Mouse (Mus musculus) gastrocnemius, adult 18-20 months (tissue): ENCODE data around the gene Zbtb14. TPM values are rescaled to one million over a fixed set of nuclear protein-coding genes. Genes with fewer than 3 reads are reported as not detected.

ENCODE experiments used
- DNase-seq: peaks from one replicate; pipeline ENCODE4 v3.0.0; 2021; ENCODE audit warnings: low spot score
- long read RNA-seq, 2 experiments: library from polyadenylated mRNA; stranded (forward); transcript quantifications; one replicate each; pipeline ENCODE4 v2.0.0; 2021
- total RNA-seq, 2 experiments: library from RNA; stranded (reverse); gene quantifications; 2 replicates each; pipeline ENCODE4 v1.2.3; 2021

Zbtb14 gene
- 1 to 10 TPM; 7.3 to 7.4 TPM for total RNA-seq
- long read RNA-seq, experiment 1, full-length matches to known transcripts, result 19 of 23 reads
- long read RNA-seq, experiment 1, partial matches to known transcripts, result 3 of 23 reads
- long read RNA-seq, experiment 1, other reads (novel, unspliced or antisense), result 1 of 23 reads
- long read RNA-seq, experiment 2, full-length matches to known transcripts, result 24 of 27 reads
- long read RNA-seq, experiment 2, partial matches to known transcripts, result 0 of 27 reads
- long read RNA-seq, experiment 2, other reads (novel, unspliced or antisense), result 3 of 27 reads

DNA sequence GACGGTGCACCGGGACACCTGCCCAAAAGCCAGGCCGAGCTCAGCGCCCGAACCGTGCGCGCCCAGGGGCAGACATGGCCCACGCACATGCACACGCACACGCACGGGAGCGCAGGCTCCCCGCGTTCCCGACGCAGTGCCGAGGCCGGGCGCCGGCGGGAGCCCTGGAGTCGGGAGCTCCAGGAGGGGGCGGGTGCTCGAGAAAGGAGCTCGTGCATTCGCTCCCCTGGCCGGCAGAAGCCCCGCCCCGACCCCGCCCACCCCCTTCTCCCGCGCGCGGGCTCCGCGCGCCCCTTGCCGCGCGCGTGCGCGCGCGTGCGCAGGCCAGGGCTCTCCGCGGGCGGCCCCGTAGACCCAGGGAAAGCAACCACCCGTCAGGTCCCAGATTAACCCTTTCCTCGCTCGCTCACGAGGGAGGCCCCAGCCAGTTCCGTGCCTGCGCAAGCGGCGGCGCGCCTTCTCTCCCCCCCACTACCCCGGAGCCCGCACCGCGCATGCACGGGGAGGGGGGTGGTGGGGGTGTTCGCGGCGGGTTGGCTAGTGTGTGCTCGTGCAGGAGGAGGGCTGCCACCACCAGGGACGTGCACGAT, at the start of gene Zbtb14:
Gene Zbtb14, plus strand, starts transcription at position 540 of the 590 bp plus-strand sequence.
- DNase-seq, result peak; percentile 94

DNA sequence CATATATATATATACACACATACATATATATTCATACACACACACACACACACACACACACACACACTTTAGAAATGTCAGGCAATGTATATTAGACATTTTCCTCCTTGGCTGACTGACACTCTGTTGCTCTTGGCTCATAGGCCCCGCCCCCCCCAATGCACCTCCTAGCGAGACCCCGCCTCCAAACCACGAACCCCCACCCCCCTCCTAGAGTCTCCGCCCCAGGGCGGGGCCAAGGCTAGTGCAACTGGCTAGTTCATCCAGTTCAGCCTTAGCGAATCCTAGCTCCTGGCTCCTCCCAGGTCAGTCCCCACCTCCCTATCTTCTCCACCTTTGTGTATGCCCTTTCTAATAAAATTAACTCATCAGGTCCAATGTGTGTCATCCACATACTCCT, 36.8 kb upstream of the Zbtb14 start:
- no peak for DNase-seq

DNA sequence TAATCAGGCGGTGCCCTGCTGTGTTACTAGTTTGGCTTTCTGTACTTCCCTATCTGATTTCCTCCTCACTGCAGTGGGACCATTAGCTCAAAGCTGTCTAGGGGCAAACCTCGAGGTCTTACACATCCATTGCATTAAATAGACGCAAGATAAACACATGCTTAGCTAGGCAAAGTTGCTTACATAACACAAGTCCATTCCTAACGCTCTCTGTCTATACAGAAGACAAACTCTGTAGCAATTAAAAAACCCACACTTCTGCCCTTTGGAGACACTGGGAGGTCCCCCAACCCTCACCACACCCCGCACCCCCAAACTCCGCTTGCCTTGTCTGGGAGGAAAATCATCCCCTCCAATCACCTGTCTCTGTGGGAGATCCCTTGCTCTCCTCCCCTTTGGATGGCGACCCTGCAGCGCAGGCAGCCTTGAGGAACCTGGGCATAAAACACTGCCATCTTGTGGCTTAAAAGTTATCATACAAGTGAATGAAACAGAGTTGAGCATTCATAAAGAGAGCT, 33.8 kb upstream of the Zbtb14 start:
- peak; percentile 7 for DNase-seq

DNA sequence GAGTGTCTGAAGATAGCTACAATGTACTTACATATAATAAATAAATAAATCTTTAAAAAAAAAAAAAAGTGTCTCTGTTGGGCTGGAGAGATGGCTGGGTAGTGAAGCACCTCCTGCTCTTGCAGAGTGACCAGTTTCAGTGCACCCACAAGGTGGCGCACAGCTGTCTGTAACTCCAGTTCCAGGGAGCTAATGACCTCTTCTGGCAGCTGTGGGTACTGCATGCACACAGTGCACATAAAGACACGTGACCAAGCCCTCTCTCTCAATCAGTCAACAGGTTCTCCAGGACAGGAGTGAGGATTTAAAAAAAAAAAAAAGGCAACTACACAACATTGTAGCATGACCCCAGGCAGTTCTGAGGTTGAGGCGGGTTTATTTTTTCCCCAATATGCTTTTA, 17.8 kb upstream of the Zbtb14 start:
- no peak for DNase-seq

DNA sequence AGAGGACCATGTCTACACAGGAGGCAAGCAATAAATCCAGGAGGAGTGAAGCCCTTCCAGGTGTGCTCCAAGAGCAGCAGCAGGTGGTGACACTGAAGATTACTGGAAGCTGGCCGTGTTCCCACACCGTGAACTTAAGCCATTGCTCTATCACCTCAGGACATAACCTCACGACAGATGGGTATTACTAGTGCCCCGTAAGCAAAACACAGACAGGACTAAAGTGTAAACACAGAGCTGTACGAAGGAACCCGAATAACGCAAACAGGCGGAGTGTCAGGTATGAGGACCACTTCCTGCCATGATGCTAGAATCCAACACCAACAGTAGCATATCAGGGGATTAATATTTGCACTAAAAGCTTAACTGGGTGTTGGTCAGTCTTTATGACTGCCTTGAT, 2.0 kb upstream of the Zbtb14 start:
- no peak for DNase-seq

DNA sequence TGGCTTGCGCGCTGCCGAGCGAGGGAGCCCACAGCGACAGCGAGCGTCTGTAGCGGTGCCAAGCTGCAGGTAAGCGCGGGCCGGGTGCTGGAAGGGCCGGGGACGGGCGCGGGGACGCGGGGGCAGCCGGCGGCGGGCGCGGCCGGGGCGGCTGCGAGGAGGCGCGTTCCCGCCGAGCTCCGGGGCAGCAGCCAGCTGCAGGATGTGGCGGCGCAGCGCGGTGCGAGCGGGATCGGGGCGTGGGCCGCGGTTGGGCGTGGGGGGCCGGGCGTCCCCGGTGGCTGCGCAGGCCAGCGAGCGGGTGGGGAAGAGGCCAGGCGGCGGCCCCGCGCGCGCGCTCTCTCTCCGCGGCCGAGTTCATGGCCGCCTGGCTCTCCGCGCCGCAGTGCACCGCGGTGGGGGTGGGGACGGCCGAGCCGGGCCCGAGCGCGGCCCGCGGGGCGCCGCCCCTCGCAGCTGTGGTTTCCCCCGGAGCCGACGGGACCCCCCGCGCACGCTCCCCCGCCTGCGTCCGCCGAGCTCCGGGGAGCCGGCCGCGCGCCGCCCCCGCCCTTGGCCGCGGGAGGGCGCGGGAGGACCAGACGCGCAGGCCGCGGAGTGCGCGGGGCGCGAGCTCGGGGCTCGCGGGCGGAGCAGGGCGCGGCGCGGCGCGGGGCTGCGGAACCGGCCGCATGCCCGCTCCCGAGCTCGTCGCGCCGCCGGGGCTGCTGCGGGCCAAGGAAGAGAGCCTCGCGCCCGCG, 521 bp downstream of the Zbtb14 start:
- DNase-seq, result peak; percentile 69

DNA sequence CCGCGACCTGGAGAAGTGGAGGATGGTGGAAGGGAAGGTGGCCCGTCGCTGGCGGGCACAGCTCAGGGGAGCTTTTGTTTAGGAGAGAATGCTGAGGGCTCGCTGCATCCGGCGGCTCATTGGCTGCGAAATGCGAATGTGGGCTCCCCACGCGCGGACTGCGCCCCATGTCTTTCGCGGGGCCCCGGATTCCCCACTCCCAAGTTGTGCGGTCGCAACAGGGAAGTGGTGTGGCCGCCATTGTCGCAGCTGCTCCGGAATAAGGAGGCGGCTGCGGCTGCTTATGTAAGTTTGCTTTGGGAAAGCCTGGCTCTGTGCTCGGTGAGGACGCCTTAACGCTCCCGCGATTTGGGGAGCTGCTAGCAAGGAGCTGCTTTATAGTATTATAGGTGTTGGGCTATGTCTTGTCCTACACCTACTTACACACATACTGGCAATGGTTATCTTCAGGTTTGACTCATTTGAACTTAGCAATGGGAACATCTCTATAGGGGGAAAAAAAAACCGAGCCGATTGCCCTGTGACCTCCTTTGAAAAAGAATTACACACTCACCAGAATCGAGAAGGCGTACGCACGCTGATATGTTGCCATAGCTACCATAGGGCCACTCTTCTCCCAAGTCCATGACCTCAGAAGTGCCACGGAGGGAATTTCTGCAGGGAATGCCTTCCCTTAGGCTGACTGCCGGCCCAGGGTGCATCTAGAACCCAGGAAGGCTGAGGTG, 1.3 kb downstream of the Zbtb14 start:
- peak; percentile 53 for DNase-seq

DNA sequence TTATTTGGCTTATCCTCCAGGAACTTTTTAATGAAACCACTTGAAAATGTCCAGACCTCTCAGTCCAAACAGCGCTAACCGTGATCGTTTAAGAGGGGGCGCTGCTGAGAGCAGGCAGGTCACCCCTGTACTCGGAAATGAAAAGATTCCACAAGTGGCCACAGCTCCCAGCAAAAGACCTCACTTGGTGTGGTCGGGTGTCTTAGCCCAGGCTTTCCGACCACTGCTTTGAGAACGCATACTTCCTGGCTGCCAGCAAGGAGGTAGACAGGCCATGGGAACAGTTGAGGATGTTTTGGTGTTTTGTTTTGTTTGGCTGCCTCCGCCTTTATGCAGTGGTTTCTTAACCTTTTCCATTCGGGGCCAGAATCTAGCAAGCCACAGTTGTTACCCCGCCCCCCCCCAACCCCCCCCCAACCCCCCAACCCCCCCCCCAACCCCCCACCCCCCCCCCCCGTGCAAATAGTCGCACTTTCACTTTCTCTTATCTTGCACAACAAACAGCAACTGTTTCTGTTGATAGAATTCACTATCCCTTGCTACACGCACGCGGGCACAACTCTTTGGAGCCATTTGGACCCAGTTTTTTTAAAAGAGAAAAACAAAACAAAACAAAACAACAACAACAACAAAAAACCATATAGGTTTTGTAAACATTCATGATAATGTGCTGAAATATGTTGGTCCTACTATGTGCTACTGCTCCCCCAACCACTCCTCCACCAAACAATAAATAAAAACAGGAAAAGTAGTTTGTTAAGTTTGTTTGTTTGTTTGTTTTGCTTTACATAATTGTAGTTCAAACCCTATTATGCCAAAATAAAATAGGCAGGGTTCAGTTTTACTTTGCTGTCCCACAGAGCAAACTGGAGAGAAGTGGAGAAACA, 13.5 kb downstream of the Zbtb14 start:
- peak; percentile 33 for DNase-seq

DNA sequence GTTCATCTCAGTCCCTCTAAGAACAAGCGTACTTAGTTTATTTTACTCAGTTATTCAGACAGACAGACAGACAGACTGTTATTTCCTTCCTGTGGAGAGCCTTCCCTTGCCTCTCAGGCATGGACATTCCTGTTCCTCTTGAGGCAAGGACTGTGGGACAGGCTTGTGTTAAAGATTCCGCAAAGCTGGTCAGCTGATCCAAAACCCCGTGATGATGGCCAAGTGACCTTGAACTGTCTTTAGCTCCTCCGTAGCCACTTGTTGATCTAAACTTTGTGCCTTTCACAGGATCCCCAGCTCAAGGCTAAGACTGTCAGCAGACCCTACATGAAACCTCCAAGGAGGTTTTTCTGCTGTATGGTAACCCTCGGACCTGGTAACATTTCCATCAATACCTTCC, 14.3 kb downstream of the Zbtb14 start:
- no peak for DNase-seq

DNA sequence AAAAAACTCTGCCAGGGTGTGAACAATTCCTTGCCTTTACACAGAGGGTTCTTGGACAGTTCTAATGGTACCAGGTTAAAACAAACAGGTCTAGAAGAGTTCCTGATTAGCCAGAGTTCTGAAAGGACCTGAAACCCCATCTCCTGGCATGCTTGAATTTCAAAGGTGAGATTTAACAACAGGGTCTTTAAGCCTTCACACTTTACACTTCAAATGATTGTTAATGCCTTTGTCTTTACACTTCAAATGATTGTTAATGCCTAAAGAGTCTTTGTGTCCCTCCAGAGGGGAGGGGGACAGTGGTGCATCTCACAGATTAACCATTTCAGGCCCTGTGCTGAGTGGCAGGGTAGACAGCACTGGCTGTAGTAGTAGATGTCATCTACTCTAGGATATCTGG, 15.2 kb downstream of the Zbtb14 start:
- no peak for DNase-seq

DNA sequence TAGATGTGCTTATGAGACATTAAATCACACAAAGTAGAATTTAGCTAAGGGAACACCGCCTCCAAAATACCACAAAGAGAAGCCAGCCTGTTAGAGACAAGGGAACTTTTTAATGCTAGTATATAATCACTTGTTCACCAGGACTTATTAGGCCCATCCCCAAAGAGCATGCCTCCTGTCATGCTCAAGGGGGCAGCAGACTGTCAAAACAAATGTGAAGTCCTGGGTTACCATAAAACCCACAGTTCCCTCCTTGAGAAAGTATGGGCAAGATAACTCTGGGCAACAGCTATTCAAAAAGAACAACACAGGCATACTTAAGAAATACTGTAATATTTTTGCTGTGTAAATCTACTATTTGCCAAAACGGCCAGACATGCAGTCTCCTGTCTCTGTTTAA, 18.3 kb downstream of the Zbtb14 start:
- no peak for DNase-seq

DNA sequence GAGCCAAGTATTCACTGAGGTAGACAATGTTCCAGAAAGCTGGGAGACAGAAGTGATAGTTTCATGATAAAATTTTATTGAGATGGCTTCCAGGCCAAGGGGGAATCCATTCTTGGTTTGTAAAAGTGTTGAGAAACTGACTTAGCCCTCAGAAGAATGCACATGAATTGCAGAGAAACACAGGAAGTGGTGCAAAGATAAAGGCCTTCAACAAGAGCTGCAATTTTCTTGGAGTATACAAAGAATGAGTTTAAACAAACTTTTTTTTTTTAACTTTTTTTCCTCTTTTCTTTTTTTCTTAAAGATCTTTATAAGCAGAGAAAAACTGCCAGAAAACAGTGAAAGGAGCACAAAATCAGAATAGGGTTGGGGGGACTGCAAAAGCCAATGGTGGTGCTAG, 33.3 kb downstream of the Zbtb14 start:
- no peak for DNase-seq

DNA sequence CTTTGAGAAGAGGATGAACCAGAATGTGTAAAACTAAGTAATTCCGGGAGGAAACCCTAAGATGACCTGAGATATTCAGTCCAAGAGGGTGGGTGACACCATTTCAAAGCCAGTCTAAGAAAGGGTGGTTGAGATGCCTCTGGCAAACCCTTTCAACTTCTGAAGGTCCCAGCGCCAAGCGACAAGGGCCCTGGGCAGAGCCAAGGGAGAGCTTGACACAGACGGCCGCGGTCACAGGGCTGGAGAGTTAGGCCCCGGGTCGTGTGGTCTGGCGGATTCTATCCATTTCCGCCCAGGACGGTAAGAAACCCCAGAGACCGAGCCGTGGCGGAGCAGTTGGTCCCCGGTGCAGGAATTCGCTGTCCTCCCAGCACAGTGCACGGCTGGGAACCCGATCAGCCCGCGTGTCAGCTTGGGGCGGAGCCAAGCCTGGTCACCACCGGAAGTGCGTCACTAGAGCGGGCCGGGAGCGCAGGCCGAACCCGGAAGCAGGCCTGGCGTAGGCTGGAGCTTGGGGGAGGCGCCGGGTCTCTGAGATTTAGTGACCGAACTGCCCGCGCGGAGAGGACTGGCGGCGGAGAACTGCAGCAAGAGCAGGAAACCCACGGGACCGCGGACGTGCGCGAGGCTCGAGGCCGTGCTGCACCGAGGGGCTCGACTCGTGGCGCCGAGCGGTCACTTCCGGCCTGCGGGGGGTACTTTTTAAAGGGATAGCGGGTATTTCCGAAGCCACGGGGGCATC, 34.2 kb downstream of the Zbtb14 start:
- peak; percentile 97 for DNase-seq

DNA sequence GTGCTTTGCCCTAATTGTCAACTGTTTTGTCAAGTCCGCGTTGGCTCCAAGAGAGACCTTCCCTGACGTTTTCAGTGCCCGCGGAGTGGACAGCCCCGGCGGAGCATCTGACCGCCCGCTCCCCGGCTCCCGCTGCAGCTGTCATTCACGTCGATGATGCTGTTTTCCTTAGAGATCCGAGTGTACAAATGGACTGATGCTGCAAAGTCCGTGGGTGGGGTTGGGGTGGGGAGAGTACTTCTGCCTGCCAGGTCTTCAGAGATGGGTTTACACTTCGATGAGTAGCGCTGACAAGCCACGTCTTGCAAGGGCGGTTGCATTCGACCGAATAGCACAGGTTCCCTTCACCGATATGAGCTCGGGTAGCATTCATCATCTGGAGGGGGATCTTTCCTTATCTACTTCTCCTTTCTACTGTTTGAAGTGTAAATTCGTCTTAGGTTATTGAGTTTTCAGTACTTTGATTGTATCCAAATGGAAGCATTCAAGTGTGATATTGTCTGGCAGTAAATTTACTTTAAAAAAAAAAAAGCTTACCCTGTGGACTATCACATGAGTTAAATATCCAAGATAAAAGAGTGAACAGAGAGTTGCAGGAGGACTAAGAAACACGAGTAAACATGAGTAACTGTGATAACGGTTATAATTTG, 35.0 kb downstream of the Zbtb14 start:
- no peak for DNase-seq

DNA sequence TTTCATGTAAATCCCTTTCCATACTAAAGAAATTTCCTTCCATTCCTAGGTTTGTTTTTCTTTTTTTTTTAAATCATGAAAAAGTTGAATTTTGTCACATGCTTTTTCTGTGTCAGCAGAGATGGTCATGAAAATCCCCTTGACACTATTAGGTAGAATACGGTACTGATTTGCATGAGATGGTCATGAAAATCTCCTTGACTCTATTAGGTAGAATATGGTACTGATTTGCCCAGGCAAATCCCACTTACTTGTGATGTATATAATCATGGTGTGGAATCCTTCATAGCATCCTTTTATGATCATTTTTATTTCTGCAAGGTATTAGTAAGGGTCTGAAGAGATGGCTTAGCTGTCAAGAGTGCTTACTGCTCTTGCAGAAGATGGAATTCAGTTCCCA, 38.7 kb downstream of the Zbtb14 start:
- no peak for DNase-seq

DNA sequence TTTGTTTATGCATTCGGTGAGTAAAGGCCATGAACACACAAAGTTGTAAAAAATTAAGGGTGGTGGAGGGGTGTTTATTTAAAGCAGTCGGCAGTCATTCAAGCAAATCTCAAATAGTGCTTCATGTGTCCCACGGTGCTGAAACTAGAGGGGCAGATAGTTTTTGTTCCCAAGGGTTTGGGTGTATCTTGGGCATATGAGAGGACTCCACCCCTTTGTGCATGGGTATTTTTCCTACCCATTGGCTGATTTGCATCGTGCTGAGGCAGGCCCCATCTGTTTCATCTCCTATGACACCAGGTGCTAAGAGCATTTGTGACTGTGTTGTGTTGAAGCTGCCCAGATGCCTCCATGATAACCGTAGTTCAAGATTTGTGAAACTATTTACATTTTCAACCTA, 55.0 kb downstream of the Zbtb14 start:
- DNase-seq, result no peak

DNA sequence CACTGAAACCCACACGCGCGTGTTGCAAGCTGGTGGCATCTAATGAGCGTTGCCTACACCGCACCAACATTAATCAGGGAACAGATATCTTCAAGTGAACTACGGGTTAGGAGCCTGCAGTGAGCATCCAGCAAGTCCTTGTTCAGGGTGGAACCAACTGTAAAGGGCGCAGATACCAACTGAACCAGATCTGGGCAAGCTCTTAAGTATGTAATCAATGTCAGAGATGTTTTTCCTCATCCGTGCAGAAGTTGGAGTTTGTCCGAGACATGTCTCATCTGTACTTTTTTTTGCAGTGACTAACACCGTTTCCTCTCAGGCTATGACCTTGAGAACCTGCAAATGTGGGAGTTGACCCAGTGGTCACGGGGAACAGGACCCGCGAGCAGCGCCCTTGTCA, 55.6 kb downstream of the Zbtb14 start:
- no peak for DNase-seq

DNA sequence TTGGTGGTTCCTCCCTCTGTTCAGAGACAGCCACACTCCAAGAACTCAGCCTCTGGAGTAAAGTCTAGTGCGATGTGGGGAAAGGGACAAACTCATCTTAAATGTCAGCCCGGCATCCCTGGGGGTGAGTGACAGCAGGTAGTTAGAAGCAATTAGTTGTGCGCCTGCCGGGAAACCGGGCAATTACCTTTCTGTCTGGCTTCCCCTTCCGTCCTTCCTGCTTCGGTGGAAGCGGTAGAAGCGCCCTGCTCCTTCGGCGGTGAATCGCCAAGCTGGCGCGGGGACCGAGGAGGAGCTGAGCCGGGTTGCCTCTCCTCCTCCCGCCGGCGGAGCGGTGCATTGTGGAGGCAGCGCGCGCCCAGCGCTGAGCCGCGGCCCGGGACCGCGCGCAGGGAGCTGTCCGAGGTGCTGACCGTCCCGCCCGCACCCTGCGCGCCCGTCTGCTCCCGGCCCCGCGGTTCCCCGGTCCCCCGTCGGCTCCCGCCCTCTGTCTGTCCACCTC, 56.2 kb downstream of the Zbtb14 start, which contains the start of gene Akain1:
Gene Akain1, plus strand, starts transcription at position 337 of the 502 bp plus-strand sequence.
- peak; percentile 30 for DNase-seq
